Mouse (Mus musculus) urinary bladder, adult 2 months (tissue): ENCODE data around the gene Fam168b. TPM values are rescaled to one million over a fixed set of nuclear protein-coding genes. Genes with fewer than 3 reads are reported as not detected.
A peak's percentile ranks its signal among the peaks of the same experiment; 100 is the strongest.

Source experiments
- DNase-seq: peaks from one replicate; pipeline ENCODE4 v3.0.0; 2022; ENCODE audit warnings: low spot score
- polyA plus RNA-seq: library from polyadenylated mRNA; depleted of rRNA; stranded (reverse); fragments of >200 nt; gene quantifications from 2 replicates; pipeline ENCODE4 v1.2.3, GENCODE M21; 2012

Fam168b gene
- polyA plus RNA-seq, 1 experiment, result 98.5 TPM

GRCm38 (mm10) chr1:34851562-34851961, 8.7 kb upstream of the Fam168b start:
- no peak for DNase-seq

- no peak for DNase-seq
These were observed 7.7 kb upstream of the Fam168b start for GRCm38 (mm10) chr1:34850343-34851136.

GRCm38 (mm10) chr1:34849745-34850342, 7.0 kb upstream of the Fam168b start, which contains the start of gene Plekhb2:
Plekhb2 (plus strand) TSS chr1:34849976.
- DNase-seq, result peak; percentile 90

GRCm38 (mm10) chr1:34847070-34847469, 4.2 kb upstream of the Fam168b start:
- no peak for DNase-seq

GRCm38 (mm10) chr1:34842389-34842861, 440 bp downstream of the Fam168b start:
- no peak for DNase-seq

- no peak for DNase-seq
These were observed 1.0 kb downstream of the Fam168b start for GRCm38 (mm10) chr1:34841709-34842388.

- DNase-seq, result no peak
These were observed 3.6 kb downstream of the Fam168b start for GRCm38 (mm10) chr1:34839241-34839640.

GRCm38 (mm10) chr1:34837951-34838689, 4.7 kb downstream of the Fam168b start:
- DNase-seq, result no peak

GRCm38 (mm10) chr1:34834904-34835303, 8.0 kb downstream of the Fam168b start:
- no peak for DNase-seq

- no peak for DNase-seq
These were observed 11.5 kb downstream of the Fam168b start for GRCm38 (mm10) chr1:34831381-34831780.

GRCm38 (mm10) chr1:34830934-34831333, 11.9 kb downstream of the Fam168b start:
- DNase-seq, result no peak

- no peak for DNase-seq
These were observed 14.2 kb downstream of the Fam168b start for GRCm38 (mm10) chr1:34828528-34829294.

- DNase-seq, result no peak
These were observed 15.0 kb downstream of the Fam168b start for GRCm38 (mm10) chr1:34827900-34828299.

GRCm38 (mm10) chr1:34825909-34826308, 17.0 kb downstream of the Fam168b start:
- no peak for DNase-seq

GRCm38 (mm10) chr1:34824208-34824607, 18.7 kb downstream of the Fam168b start:
- DNase-seq, result no peak

GRCm38 (mm10) chr1:34823353-34823752, 19.5 kb downstream of the Fam168b start:
- DNase-seq, result no peak

- no peak for DNase-seq
These were observed 20.1 kb downstream of the Fam168b start for GRCm38 (mm10) chr1:34822746-34823145.

- DNase-seq, result no peak
These were observed 20.9 kb downstream of the Fam168b start for GRCm38 (mm10) chr1:34822003-34822402.

GRCm38 (mm10) chr1:34821411-34821810, 21.5 kb downstream of the Fam168b start:
- DNase-seq, result no peak

GRCm38 (mm10) chr1:34819225-34819910, 23.5 kb downstream of the Fam168b start:
- no peak for DNase-seq
